Mouse (Mus musculus): ENCODE data around the gene Tbc1d1.

Tbc1d1 gene

DNA sequence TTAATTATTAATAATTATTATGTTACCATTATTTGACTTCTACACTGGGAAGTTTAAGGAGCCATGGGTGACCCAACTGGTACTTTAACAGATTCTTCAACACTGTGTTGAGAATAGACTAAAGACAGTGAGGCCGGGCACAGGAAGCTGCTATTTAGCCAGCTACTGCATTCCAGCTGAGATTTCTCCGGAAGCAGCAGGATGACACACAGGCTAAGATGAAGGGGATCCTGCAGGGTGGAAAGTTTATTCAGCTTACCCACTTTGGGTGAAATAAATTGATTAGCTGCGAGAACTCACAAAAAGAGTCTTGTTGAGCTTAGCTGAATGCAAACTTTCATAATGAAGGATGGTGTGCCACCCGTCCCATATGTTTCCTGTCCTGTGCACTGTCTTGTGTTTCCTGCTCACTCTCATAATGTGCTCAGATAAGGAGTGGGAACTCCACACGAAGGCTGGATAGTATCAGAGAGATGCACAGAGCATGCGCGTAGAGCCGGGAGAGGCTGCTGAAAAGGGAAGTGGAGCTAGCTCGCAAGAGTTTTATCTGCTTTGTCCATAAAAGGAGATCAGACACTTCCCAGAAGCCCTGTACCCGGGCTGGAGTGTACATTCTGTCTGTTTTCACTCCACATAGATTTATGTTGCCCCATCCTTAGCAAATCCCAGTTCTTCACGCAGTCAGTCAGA lies at the start of gene Tbc1d1:
TSS of gene Tbc1d1 (plus strand) at position 445 of the 690 bp plus-strand sequence.
- peak; percentile 23 for DNase-seq (ENCODE audit: low spot score)

DNA sequence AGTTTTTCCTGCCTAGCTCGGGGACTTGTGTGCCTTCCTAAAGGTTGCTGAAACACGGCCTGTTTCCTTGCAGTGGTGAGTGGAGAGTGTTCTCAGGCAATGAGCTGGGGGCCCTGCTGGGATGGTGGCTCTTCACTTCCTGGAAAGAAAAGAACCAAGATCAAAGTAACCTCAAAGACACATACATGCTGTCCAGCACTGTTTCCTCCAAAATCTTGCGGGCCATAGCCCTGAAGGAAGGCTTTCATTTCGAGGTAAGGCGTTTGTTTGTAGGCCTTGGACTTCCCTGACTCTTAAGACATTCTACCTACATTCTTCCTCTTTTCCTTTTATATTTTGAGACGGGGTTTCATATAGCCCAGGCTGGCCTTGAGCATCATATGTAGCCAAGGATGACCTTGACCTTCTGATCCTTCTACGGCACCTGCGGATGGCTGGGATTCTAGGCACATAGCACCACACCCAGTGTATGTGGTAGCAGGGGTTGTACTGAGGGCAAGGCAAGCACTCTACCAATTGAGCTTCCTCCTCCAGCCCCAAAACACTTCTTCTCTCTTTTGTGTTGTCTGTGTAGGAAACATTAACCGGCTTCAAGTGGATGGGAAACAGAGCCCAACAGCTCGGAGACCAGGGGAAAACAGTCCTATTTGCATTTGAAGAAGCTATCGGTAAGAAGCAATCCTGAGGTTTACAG lies 48.4 kb upstream of the Tbc1d1 start:
- no peak for DNase-seq (ENCODE audit: low spot score)

DNA sequence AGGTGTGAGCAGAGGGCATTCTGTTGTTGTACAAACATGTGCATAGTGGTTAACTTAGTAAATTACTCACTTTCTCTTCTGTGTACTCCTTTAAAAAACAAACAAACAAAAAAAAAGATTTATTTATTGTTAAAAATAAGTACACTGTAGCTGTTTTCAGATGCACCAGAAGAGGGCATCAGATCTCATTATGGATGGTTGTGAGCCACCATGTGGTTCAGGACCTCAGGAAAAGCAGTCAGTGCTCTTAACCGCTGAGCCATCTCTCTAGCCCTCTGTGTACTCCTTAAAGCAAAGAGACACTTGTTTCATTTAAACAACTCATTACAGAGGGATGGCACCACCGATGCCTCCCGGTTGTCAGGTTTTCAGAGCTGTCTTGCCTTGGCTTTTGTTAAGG lies 46.9 kb upstream of the Tbc1d1 start:
- no peak for DNase-seq (ENCODE audit: low spot score)

DNA sequence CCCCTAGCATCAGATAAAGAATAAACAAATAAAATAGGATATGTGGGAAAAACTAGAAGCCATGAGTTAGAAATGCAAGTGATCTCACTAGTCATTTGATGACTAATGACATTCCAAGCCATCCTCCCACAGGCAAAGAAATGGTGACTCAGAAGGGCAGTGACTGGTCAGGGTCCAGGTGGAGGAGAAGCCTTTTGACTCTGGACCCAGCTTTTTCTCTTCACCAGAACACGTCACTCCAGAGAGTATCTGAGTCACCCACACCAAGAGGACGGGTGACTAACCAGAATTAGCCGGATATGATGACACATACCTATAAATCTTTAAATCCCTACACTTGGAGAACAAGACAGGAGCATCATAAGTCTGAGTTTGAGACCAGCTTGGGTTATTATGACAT lies 43.7 kb upstream of the Tbc1d1 start:
- DNase-seq (ENCODE audit: low spot score), result no peak

DNA sequence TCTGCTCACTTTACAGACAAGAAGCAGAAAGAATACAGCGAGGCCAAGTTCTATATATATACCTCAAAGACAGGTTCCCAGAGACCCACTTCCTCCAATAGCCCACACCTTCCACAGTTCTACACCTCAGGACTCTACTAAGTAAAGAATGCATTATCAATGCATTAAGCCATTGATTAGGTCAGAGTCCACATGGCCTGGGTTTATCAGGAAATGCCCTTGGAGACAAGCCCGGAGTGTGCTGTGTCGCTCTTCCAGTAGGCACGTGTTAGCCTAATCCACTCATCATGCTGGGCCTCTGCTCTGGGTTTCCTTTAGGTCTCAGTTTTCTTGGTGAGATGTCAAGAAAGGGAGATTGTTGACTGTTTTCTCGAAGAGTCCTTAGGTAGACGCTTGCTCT lies 41.9 kb upstream of the Tbc1d1 start:
- no peak for DNase-seq (ENCODE audit: low spot score)

DNA sequence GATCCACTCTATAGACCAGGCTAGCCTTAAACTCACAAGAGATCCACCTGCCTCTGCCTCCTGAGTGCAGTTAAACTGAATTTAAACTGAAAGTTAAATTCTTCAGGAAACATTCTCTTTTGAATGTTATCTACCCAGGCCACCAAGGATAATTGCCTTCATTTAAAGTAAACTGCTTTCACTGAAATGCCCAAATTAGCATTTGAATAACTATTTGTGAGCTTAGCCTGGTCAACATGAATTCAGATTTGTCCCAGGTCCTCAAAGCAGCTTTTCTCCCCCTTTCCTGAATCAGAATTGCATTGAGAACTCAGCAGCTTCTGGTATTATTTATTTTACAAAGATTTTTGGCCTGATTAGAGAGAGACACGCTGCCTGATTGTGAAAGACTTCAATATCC lies 38.9 kb upstream of the Tbc1d1 start:
- no peak for DNase-seq (ENCODE audit: low spot score)

DNA sequence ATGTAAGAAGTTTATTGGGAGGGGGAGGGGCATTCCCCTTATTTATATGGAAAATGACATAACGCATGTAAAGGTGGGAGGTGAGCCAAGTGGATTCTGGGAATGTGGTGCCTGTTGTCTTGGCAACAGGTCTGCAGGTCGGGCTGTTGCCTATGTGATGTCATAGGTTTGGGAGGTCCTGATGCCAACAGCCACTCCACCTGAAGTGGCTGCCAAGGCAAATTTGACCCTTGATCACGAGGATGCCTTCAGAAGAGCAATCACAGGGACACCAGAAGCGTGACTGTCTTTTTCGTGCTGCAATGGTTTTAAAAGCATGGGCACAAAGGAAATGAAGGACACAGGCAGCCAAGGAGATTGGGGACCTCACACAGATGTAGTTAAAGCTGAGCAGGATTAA lies 30.3 kb upstream of the Tbc1d1 start:
- no peak for DNase-seq (ENCODE audit: low spot score)

DNA sequence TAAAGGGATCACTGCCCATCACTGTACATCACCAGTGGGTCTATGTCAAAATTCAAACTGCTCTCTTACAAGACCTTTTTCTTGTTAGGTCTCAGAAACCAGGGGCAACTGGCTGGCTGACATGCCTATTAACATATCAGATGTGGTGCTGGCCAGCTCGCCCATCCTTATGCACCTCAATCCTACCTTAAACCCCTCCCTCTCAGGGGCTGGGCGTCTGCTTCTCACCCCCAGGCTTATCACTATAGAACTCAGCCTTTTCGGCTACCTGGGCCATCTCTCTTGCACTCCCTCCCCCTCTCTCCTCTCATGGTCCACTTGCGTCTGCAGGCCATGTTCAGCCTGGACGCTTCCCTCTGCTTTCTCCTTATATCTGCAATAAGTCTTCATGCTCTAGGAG lies 24.6 kb upstream of the Tbc1d1 start:
- DNase-seq (ENCODE audit: low spot score), result no peak

DNA sequence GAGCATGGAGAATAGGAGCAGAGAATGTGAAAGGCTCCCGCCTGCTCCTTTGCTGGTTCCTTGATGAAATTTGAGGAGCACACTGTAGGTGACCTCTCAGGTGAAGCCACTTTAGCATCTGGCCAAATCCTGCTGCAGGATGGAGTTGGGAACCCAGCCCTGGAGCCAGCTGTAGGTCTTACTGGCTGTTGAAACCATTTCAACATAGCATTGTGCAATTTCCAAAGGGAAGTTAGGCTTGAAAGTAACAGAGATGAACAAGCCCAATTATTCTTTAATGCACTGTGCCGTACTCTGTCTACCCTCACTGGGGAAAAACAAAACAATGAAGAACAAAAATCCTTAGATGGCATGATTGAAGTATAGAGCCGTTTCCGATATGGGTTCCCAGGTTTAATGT lies 22.2 kb upstream of the Tbc1d1 start:
- no peak for DNase-seq (ENCODE audit: low spot score)

DNA sequence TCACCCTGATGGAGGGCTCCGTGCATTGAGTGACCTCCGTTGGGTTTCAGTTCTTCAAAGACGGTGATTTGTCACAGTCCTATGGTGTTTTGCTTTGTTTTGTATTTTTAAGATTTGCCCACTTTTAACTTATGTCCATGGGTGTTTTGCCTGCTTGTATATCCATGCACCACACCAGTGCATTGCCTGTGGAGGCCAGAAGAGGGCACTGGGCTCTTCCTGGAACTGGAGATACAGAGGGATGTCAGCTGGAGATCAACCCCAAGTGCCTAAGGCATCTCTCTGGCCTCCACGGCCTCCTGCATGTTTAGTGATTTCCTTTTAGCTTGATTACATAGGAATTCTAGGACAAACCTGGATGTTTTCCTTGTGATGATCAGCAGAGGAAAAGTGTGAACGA lies 19.8 kb upstream of the Tbc1d1 start:
- DNase-seq (ENCODE audit: low spot score), result no peak

DNA sequence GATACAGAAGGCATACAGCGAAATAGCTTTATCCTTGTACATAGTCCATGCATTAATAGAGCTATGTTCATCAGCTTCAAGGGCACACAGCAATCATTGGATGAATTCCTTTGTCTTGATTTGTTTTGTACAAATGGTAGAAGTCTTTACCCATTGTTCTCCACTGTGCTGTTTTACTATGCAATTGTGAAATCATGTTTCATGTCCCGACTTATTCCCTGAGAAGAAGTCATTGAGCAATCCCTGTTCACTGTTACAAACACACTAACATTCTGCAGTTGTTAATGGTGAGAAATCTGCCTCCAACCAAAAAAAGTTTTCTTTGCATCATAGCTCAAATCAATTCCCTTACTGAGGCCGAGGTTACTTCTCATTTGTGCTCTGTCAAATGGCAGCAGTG lies 15.9 kb upstream of the Tbc1d1 start:
- DNase-seq (ENCODE audit: low spot score), result no peak

DNA sequence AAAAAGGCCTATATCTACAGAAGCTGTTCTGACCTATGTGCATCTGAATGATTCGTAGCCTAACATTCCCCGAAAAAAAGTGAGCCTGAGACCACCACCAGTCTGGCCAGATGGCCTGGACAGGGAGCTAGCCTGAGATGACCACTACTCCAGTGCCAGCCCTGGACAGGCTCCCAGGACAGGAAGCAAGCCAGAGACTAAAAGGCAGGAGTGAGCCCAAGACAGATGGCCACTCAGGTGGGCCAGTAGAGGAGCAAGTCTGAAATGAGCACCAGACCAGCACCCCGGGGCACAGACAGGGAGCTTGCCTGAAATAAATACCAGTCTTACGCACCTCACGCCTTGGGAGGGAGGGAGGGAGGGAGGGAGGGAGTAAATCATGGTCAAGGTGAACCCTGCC lies 11.8 kb upstream of the Tbc1d1 start:
- DNase-seq (ENCODE audit: low spot score), result no peak

DNA sequence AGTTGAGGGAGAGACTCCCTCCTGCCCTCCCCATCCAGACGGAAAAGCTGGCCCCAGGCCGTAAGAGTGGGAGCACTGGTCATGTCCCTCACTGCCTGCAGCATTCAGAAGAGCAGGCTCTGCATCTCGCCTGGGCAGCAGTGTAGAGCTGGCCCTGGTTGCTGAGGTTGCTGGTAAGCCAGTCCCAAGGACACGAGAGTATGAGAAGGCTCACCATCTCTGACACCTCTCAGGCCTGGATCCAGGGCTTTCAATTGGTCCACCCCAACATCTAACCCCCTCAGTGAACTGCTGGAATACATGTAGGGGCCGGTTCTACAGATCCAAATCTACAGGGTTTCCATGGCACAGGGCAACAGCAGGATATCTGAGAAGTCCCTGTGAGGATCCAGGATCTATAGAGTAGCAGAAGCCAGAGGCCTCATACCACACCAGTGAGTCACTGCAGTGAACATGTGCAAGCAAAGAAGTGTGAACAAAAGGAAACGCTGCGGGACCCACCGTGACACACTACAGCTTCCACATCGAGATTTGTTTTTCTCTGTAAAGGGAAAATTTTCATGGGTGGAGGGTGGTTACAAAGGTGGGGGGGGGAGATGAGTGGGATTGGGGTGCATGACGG lies 9.6 kb upstream of the Tbc1d1 start:
- no peak for DNase-seq (ENCODE audit: low spot score)

DNA sequence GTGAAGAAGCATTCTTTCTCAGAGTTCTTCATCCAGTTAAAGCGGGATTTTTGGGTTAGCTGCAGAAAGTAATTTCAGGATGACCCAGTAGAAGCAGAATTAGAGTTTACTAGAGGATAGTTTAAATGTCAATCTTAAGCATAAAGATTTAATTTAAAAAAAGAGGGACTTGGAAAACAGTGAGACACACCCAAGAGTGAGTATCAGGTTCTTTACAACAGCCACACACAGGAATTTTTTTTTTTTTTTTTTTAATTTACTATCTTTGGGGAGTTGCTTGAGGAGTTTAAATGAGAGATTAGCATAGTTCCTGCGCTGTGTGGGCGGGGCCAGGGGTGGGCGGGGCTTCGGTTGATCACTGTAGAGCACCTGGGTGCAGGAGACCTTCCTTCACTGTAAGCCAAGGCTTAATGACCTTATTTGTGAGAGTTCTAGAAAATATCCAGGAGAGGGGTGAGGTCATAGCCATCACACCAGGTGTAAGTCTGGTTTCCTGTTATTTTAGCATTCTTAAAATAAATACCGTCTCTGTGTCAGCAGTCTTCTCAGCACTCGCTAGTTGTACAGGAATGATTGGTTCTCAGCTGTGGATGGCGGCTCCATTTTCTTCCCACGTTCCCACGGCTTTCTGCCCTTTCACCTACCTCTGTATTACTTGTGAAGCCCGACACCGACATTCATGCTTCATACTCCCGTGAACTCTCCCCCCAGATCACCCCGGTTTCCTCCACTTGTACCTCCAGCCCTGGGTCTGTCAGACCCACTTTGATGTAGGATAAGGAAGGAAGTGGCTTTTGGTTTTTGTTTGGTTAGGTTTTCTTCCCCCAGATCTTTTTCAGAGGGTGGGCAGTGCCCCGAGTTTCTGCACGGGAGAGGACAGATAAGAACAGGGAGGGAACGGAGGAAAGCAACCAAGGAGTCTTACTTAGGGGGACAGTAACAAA lies 6.6 kb upstream of the Tbc1d1 start:
- DNase-seq (ENCODE audit: low spot score), result no peak

DNA sequence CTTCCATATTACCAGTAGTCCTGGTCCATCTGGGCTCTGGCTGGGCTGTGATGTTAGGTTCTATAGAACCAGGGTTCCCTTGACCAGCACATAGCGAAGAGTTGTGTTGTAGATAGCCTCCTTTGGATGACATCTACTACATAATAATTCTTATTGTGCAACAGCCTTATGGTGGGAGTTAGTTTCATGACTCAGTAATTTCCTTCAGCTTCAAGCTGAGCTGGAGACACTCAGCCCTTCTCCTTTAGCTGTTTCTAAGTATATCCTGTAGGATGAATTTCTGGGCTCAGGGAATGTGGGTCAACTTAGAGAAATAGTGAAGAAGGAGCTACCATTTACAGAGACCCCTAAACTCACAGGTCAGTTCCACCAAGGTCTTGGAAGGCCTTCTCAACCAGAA lies 2.8 kb upstream of the Tbc1d1 start:
- DNase-seq (ENCODE audit: low spot score), result no peak

DNA sequence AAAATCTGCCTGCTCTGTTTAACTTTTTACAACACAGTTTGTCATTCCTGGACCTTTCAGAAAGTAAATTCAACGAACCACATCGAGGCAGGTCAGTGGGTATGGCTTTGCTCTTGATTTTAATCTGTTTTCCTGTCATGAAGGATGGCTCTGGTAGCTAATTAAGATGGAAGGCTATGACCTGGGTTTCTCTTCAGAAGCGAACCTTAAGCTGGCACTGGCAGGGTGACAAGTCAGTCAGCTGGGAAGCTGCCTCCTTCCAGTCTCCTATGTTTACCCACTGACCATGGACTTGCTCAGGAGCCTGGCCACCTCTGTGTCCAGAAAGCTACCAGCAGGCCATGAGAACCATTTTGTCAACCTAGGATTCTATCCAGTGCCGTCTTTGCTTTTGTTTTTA lies 474 bp downstream of the Tbc1d1 start:
- DNase-seq (ENCODE audit: low spot score), result no peak

DNA sequence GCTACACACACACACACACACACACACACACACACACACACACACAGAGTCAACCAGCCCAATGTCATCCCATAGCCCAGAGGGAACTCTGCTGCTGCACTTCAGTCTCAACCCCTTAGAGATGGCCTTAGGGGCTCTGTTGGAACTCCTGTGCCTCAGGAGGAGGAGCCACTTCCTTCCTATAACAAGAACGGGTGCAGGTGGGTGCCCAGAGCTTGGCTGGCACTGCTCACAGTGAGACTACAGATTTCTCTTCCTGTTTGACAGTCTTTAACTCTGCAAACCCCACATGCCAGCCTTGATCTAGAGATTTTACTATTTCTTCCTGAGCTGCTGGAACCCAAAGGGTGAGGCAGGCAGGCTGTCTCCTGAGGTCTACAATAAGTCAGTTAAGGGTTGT lies 1.8 kb downstream of the Tbc1d1 start:
- no peak for DNase-seq (ENCODE audit: low spot score)

DNA sequence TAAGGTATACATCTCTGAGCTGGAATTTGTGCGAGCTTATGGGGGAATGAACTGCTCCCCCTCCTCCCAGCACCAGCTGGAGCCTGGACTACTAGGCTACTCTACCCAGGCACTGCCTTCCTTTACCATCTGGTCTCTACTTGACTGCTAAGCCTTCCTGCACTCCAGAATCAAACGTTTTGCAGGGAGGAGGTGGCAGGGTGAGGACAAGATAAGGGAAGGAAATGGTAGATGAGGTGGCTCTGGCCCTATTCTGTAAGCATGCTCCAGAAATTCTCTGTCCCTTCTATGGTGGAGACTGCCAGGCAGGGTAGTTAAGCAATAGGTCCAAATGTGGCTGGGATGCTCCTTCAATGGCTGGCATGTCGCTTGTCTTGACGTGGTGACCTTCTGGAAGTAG lies 2.4 kb downstream of the Tbc1d1 start:
- DNase-seq (ENCODE audit: low spot score), result no peak

DNA sequence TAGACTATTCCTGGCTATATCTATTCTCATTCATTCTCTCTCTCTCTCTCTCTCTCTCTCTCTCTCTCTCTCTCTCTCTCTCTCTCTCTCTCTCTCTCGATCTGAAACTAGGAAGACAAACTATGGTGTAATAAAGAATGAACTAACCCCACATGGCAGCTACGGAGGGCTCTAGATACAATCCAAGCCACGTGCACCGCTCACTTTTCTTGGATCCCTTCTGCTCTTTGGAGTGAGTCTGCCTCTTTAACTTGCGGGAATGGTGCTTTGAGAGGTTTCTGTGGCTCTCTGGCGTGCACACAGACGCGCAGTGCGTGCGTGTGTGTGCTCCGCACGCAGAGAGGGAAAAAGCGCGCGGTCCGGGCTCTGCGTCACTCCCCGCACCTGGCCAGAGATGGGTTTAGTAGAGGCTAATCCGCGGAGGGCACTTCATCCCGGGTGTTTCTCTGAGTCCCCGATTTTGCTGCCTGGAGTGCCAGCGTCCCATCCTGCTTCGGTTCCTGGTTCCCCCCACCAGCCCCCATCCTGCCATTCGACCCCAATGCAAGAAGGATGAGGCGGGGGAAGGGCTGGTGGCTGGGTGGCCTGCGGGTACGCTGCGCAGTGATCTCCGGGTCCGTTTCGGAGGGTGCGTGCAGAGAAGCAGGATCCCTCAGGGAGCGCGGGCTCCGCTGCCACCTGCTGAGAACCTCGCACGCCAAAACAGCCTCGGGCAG lies 3.1 kb downstream of the Tbc1d1 start:
- DNase-seq (ENCODE audit: low spot score), result no peak

DNA sequence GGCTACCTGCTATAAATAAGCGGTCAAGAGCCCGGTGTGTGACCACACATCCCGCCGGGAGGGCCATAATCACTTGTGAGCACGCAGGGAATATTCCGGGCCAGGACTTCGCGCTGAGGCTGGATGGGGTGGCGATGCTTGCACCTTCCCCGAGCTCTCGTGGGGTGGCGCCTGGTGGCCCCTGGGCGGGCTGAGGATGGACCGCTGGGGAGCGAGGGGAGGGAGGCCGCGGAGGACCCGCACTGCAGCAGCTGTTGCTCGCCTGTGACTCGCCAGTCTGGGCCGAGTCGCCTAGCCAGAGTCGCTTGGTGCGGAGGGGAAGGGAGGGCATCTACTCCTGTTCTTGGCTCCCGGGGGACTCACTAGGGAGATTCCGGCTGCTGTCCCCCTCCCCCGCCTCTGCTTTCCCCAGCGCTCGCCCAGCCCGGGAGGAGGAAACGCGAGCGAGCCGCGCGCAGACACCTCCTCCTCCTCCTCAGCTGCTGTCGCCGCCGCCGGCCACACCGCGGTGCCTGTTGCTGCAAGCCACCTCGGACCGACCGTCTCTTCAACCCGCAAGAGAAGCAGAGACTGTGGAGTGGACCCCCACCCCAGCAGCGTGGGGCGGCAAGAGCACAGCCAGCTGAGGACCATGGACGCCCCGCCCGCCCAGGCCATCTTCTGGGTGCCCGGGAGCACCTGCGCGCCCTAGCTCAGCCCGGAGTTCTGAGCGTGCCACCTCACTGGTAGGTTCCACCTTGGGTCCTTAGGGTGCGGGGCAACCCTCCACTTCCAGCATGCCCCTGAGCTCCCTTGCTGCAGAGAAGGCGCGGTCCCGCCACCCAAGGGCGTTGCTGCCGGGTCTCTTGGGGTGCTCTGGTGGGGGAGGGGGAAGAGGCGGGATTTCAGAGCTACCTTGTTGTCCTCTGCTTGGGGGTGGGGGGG lies 3.9 kb downstream of the Tbc1d1 start:
- peak; percentile 39 for DNase-seq (ENCODE audit: low spot score)
